Mouse (Mus musculus) midbrain, embryonic 14.5 days (tissue): ENCODE measurements around the gene Rps6kc1. TPM values are rescaled to one million over a fixed set of nuclear protein-coding genes. Genes with fewer than 3 reads are reported as not detected.

ENCODE experiments used
- ATAC-seq: fragments of 200-750 bp; cut with Nextera tagmentation; 2 replicates; pipeline ENCODE4 v1.8.0; 2017; ENCODE audit warnings: moderate number of reproducible peaks, moderate library complexity; ENCODE audit not compliant: low FRiP score, low TSS enrichment
- DNase-seq: peaks from one replicate; pipeline ENCODE4 v3.0.0-alpha.2; 2015
- H3K27ac ChIP-seq: fragments of 300-500 bp; sonication (generic); replicated peaks from 2 replicates; pipeline ENCODE4 v1.5.1; 2014; ENCODE audit warnings: mild to moderate bottlenecking, low read depth, low read length, moderate library complexity
- H3K27me3 ChIP-seq: fragments of 300-500 bp; sonication (generic); 2 replicates; pipeline ENCODE4 v1.6.1; 2014; ENCODE audit warnings: low read length, control low read depth, mixed read lengths; ENCODE audit not compliant: control insufficient read depth, insufficient read depth
- H3K36me3 ChIP-seq: fragments of 300-500 bp; sonication (generic); 2 replicates; pipeline ENCODE4 v1.6.1; 2014; ENCODE audit warnings: low read length, control low read depth; ENCODE audit not compliant: control insufficient read depth, insufficient read depth
- H3K4me1 ChIP-seq: fragments of 300-500 bp; sonication (generic); 2 replicates; pipeline ENCODE4 v1.6.1; 2014; ENCODE audit warnings: mild to moderate bottlenecking, antibody characterized with exemption, low read length, control low read depth; ENCODE audit not compliant: control insufficient read depth, insufficient read depth
- H3K4me2 ChIP-seq: fragments of 300-500 bp; sonication (generic); 2 replicates; pipeline ENCODE4 v1.6.1; 2014; ENCODE audit warnings: mild to moderate bottlenecking, low read length, moderate library complexity
- H3K4me3 ChIP-seq: fragments of 300-500 bp; sonication (generic); replicated peaks from 2 replicates; pipeline ENCODE4 v1.5.1; 2014; ENCODE audit warnings: low read depth, low read length
- H3K9ac ChIP-seq: fragments of 300-500 bp; sonication (generic); replicated peaks from 2 replicates; pipeline ENCODE4 v1.6.1; 2014; ENCODE audit warnings: mild to moderate bottlenecking, low read length, moderate library complexity
- H3K9me3 ChIP-seq: fragments of 300-500 bp; sonication (generic); 2 replicates; pipeline ENCODE4 v1.6.1; 2016; ENCODE audit warnings: low read length, control low read depth, mixed read lengths; ENCODE audit not compliant: control insufficient read depth
- WGBS: fragments of 180-500 bp; shearing (Covaris S2); extraction: QIAGEN DNeasy Blood & Tissue Kit; methylation state at CpG from one replicate; pipeline ENCODE4 v1.1.7; 2014; 5-methylcytosine and 5-hydroxymethylcytosine counted together
- polyA plus RNA-seq: library from polyadenylated mRNA; unstranded; fragments of >200 nt; fragmentation: Nextera tagmentation; extraction: Ambion mirVana; gene quantifications from 2 replicates; pipeline ENCODE4 v1.2.1, GENCODE M21; 2014

Gene Rps6kc1
- polyA plus RNA-seq, 1 experiment from 2014 or later = 31.0 TPM

GRCm38 (mm10) chr1:190751794-190752570 is 159.6 kb downstream of the Rps6kc1 start:
- H3K9ac ChIP-seq = no peak overlapping the region
- 0 out of 2 replicates have a peak overlapping the region, but pooled peaks have one; percentile 1 for H3K27ac ChIP-seq
- H3K4me1 ChIP-seq = no peaks in the 10 kb centered on the region
- WGBS = 16% methylated on average over 8 of the region's 8 CpGs
- no peaks in the 10 kb centered on the region for H3K27me3 ChIP-seq
- H3K4me2 ChIP-seq = no peak overlapping the region
- H3K4me3 ChIP-seq = no peak overlapping the region
- H3K9me3 ChIP-seq = no peaks in the 10 kb centered on the region
- DNase-seq (peak; percentile 56), ATAC-seq (peak; percentile 66; the same call in 1 of the 2 replicates)
- H3K36me3 ChIP-seq = no peaks in the 10 kb centered on the region

- Histone ChIP-seq H3K4me1 (no peaks in the 10 kb centered on the region), H3K9ac (no peak overlapping the region), H3K4me2 (no peak overlapping the region), H3K27ac (no peak overlapping the region), H3K36me3 (no peaks in the 10 kb centered on the region), H3K27me3 (no peaks in the 10 kb centered on the region), H3K9me3 (no peaks in the 10 kb centered on the region), H3K4me3 (no peak overlapping the region)
- ATAC-seq (no peak), DNase-seq (no peak)
- WGBS = 92% methylated on average over 10 of the region's 10 CpGs
Measured at GRCm38 (mm10) chr1:190748937-190749336, 162.6 kb downstream of the Rps6kc1 start.

GRCm38 (mm10) chr1:190741421-190741820 is 170.1 kb downstream of the Rps6kc1 start:
- Histone ChIP-seq H3K27me3 (no peaks in the 10 kb centered on the region), H3K4me1 (no peaks in the 10 kb centered on the region), H3K4me3 (no peak overlapping the region), H3K27ac (no peak overlapping the region), H3K4me2 (no peak overlapping the region), H3K9me3 (no peaks in the 10 kb centered on the region), H3K9ac (no peak overlapping the region), H3K36me3 (no peaks in the 10 kb centered on the region)
- DNase-seq = no peak
- no peak for ATAC-seq
- 88% methylated on average over 5 of the region's 5 CpGs for WGBS

- no peak for DNase-seq
- no peak overlapping the region for H3K4me3 ChIP-seq
- H3K4me1 ChIP-seq = peaks cover 19% of the 10 kb centered on the region
- no peak overlapping the region for H3K4me2 ChIP-seq
- no peaks in the 10 kb centered on the region for H3K9me3 ChIP-seq
- H3K27me3 ChIP-seq = no peaks in the 10 kb centered on the region
- no peak overlapping the region for H3K9ac ChIP-seq
- no peak overlapping the region for H3K27ac ChIP-seq
- H3K36me3 ChIP-seq = no peaks in the 10 kb centered on the region
- 80% methylated on average over 6 of the region's 6 CpGs for WGBS
- no peak for ATAC-seq
Measured at GRCm38 (mm10) chr1:190732803-190733202, 178.8 kb downstream of the Rps6kc1 start.

- peak; percentile 33; the same call in 1 of the 2 replicates for ATAC-seq
- Histone ChIP-seq H3K4me3 (no peak overlapping the region), H3K27me3 (no peaks in the 10 kb centered on the region), H3K27ac (peak overlapping the region; percentile 68), H3K4me1 (peaks cover 32% of the 10 kb centered on the region), H3K36me3 (no peaks in the 10 kb centered on the region), H3K9me3 (no peaks in the 10 kb centered on the region), H3K4me2 (no peak overlapping the region), H3K9ac (no peak overlapping the region)
- 39% methylated on average over 7 of the region's 7 CpGs for WGBS
- peak; percentile 58 for DNase-seq
Measured at GRCm38 (mm10) chr1:190729516-190730088, 182.0 kb downstream of the Rps6kc1 start.

GRCm38 (mm10) chr1:190728111-190728651 is 183.4 kb downstream of the Rps6kc1 start:
- peaks cover 34% of the 10 kb centered on the region for H3K4me1 ChIP-seq
- no peak overlapping the region for H3K9ac ChIP-seq
- H3K36me3 ChIP-seq = no peaks in the 10 kb centered on the region
- no peak overlapping the region for H3K4me2 ChIP-seq
- DNase-seq (peak; percentile 65), ATAC-seq (peak; percentile 38; the same call in 1 of the 2 replicates)
- no peaks in the 10 kb centered on the region for H3K27me3 ChIP-seq
- WGBS = 37% methylated on average over 4 of the region's 4 CpGs
- H3K27ac ChIP-seq = peak overlapping the region; percentile 10; the same call in 1 of the 2 replicates
- no peak overlapping the region for H3K4me3 ChIP-seq
- H3K9me3 ChIP-seq = no peaks in the 10 kb centered on the region

GRCm38 (mm10) chr1:190727385-190727784 is 184.2 kb downstream of the Rps6kc1 start:
- Histone ChIP-seq H3K4me1 (peaks cover 34% of the 10 kb centered on the region), H3K27me3 (no peaks in the 10 kb centered on the region), H3K36me3 (no peaks in the 10 kb centered on the region), H3K9me3 (no peaks in the 10 kb centered on the region), H3K4me2 (no peak overlapping the region), H3K4me3 (no peak overlapping the region), H3K27ac (peak overlapping the region; percentile 10), H3K9ac (no peak overlapping the region)
- ATAC-seq = no peak
- peak; percentile 48 for DNase-seq
- WGBS = 58% methylated on average over 2 of the region's 2 CpGs

GRCm38 (mm10) chr1:190724591-190725380 is 186.8 kb downstream of the Rps6kc1 start:
- H3K4me1 ChIP-seq = peaks cover 32% of the 10 kb centered on the region
- no peaks in the 10 kb centered on the region for H3K36me3 ChIP-seq
- DNase-seq (peak; percentile 69), ATAC-seq (peak; percentile 40)
- no peak overlapping the region for H3K9ac ChIP-seq
- no peaks in the 10 kb centered on the region for H3K9me3 ChIP-seq
- H3K27me3 ChIP-seq = no peaks in the 10 kb centered on the region
- H3K27ac ChIP-seq = 0 out of 2 replicates have a peak overlapping the region, but pooled peaks have one; percentile 26
- WGBS = 7% methylated on average over 21 of the region's 21 CpGs
- no peak overlapping the region for H3K4me2 ChIP-seq
- H3K4me3 ChIP-seq = no peak overlapping the region
